Mouse (Mus musculus) spleen, postnatal 36 days (tissue): ENCODE measurements around the gene Zfyve26.
"Not testable (repeated sequence)": the region's sequence is repeated elsewhere in the genome, so short reads cannot be mapped to it uniquely, and the experiment has no call there.

Experiments used
- DNase-seq, 2 experiments: peaks; one replicate each; pipeline ENCODE4 v3.0.0; 2022; ENCODE audit warnings: low spot score in 2 of 2, mixed read lengths in 1 of 2

The Zfyve26 gene

DNA sequence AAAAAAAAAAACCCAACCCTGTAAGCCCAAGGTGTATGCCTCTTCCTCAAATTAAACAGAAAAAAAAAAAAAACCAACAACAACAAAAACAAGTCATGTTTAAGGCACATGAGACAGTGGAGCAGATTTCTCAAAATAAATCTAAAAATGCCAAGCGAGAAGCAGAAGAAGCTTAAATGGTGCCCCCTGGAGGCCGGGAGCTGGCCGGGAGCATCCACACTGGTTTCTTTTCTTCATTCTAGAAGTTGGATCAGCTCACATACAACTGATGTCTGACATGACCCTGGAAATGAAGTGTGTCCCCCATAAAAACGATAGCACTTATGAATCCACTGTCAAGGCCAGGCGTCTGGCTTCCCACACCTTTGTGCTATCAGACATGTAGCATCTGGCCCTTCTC, 35.1 kb downstream of the Zfyve26 start:
- DNase-seq = no peak

DNA sequence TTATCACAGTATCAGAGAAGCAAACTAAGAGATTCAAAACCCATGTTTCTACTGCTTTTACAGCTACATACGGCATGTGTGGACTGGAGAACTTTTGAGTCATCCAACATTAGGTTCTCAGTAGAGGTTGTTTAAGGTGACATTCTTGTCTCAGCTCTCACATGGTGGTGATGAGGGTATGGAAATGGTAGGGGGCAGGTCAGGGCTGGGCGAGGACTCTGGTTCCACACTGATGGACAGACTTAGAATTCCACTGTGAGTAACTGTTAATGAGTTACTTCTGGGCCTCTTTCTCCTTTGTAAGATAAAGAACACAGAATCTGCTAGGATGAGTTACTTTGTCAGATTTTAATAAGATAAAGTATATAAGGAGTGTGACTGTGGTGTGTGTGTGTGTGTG, 36.0 kb downstream of the Zfyve26 start:
- DNase-seq = no peak

DNA sequence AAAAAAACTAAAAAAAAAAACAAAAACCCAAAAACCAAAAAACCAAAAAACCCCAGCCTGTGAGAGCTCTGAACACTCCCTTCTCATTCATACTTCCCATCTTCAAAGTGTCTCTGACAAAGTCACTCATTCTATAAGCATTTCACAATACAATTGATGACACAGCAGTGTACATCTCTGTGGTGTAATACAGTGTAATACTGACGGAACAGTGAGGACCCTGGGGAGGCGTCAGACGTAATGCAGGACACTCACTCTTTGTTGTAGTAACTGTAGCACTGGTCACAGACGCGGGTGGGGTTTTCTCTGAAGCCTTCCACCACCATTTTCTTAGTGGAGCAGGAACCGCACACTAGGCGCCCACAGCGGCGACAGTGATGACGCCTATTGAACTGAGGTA, 41.1 kb downstream of the Zfyve26 start:
- DNase-seq = no peak

DNA sequence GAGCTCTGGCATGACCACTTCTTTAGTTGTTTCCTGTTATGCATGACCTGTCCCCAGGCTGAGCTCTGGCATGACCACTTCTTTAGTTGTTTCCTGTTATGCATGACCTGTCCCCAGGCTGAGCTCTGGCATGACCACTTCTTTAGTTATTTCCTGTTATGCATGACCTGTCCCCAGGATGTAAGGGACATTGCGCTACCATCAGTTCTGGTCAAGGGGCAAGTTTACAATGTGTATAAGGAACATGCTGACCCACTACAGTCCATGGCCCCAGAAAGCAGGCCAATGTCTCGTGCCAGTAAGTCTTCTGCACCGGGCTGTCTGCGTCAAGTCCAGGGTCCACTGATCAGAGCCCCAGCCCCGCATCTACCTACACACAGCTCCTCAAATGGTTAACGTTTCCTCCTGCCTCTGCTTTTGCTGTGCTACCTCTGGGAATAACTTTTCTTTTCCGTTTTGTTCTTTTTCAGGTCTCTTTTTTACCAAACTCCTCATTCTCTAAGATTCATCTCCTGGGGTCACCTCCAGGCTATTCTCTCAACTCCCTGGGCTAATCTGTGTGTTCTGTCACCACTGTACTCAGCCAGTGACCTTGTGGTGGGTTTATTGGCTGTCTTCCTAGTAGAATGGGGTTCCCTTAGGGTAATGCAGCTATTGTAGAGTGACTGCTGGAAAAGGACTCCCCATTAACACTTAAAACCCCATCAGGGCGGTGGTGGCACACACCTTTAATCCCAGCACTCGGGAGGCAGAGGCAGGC, 42.6 kb downstream of the Zfyve26 start:
- DNase-seq = peak; percentile 26 to 39

DNA sequence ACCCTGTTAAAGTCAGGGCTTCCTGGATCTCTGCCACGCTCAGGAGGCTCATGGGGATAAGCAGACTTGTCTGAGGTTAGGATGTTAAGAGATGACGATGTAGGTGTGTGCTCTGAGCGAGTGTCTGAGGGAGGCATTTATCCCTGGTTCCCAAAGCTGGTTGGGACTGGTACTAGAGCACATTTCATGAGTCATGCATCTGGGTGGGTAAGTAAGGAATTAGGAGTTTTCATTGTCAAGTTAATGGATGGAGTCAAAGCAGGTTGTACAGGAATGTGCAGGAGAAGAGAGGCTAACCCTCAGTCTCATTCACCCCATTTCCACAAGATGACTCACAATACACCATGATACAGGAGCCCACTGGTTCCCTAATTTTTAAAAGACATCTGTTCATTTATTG, 48.0 kb downstream of the Zfyve26 start:
- no peak for DNase-seq

DNA sequence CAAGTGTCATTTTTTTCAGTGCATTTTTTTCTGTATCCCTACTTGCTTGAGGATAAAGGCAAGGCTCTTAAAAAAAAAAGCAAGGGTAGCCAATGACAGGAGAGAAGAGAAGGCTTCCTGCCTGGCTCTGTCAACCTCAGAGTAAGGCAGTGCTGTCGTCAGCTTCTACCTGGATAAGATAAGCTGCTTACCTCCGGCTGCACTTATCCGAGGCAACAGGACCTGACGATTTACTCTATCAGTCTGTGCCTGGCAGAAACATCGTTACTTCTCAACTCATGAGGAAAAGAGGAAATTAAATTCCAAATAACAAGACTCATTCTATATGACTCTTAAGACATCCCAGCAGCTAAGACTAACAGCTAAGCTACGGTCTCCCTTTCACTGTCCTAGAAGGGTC, 53.2 kb downstream of the Zfyve26 start:
- DNase-seq = no peak

DNA sequence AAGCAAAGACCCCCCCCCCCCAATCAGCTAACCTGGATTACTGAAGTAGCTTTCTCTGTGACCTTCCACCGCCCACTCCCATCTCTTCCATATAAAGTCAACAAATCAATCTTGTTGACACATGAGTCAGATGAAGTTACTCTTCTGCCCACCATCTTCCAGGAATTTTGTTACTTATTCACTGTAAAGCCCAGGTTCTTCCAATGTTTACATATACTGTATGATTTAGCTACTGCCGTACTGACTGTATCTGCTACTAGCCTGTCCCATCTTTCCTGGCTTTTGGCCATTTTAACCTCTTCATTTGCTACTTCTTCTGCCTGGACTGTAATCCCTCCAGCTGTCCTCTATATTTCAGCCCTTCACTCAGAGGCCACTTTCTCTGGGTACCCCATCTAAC, 54.1 kb downstream of the Zfyve26 start:
- DNase-seq = no peak

DNA sequence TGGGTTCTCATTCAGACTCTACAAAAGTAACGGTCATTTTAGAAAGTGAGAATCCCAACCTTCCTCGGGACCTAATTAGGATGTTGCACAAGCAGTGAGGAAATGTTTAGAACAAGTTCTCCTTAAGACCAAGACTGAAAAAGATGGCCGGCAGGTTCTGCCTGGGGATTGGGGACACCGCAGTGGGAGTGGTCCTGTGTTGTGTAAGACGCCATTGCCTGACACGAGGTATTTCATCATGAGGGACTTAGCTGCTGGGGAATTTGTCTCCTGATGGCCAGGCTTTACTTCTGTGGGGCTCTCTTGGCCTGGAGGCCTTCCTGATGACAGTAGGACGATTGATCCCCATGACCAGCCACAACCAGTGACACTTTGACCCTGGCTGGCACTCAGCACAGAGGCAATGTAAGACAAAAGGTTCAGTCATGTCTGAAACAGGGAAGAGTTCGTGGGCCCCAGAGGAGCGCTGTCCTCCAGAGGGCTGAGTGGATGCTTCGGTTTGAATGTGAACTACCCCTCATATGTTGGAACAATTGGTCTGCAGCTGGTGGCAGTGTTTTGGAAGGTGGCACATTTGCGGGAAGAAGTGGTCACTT, 60.5 kb downstream of the Zfyve26 start:
- peak in 1 of 2 experiments; percentile 10 for DNase-seq

DNA sequence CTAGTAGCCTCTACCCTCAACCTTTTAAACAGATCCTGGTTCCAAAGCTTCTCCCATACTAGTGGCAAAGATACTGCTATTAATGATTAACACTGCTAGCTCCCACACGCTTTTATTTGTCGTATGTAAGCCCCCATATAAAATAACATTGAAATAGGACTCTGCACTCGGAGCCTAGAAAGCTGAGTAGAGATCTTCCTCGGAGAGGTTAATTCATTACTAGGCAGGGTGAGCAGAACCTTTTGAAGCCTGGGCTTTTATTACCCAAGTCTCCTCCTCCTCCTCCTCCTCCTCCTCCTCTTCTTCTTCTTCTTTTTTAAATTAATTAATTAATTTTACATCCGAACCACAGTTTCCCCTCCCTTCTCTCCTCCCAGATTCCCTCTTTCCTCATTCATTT, 78.6 kb downstream of the Zfyve26 start:
- DNase-seq = no peak

DNA sequence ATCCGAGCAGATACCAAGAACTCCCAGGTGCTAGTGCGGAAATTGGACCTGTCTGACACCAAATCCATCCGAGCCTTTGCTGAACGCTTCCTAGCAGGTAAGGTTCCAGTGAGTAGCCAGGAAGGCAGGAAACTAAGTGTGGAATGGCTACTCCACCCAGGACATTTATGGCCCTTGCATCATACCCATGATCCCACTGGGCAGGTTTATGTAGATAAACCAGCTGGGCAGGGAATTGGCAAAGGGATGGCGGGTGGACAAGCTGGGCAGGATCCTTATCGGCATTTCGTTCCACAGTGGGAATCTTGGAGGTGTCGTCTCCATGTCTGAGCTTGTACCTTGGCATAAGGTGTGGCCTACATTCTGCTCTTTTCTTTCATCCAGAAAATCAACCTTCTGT, 84.7 kb downstream of the Zfyve26 start:
- DNase-seq = no peak

DNA sequence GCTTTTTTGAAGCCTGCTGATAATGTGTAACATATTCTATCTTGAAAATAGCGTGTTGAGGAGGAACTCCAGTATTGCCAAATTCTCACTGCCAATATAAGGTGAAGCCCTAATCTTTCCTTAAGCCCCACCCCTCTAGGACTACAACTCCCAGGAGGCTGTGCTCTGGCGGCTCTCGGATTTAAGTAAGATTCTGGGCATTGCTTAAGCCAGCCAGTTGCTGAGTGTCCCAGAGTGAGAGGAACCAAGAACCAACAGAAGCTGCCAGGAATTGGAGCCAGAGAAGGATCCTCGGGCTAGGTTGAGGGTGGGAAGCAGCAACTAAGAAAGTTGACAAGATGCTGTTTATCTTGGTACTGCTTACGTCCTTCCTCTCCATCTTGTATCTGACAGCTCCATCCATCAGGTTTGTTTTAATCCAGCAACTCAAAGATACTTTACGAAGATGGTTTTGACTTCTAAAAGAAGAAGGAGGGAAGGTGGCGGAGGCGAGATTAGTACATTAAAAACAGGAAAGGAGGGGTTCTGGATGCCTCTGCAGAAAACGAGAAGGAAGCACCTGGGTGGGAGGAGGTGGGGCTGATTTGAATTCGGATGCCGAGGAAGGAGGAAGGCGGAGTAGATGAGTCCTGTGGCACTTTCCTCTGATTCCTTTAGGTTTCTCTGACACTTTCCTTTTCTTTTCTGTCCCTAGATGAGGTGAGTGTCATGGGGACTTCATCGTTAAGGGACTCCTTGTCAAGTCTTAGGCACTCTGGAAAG, 87.2 kb downstream of the Zfyve26 start, which contains the start of gene Rdh12:
Rdh12 (plus strand) TSS at position 212 of the 762 bp plus-strand sequence.
- peak; percentile 68 to 69 for DNase-seq

DNA sequence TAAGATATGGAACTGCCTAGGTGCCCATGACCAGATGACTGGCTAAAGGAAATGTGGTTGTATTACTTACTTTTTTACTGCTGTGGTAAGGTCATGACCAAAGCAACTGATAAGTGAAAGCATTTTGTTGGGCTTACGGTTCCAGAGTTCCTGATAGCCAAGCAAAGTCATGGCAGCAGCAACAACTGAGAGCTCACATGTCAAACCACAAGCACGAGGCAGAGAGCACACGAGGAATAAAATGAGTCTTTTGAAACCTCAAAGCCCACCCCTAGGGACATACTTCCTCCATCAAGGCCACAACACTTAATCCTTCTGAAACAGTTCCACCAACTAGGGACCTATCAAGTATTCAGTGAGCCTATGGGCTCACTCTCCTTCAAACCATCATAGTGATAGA, 94.2 kb downstream of the Zfyve26 start:
- DNase-seq = no peak

DNA sequence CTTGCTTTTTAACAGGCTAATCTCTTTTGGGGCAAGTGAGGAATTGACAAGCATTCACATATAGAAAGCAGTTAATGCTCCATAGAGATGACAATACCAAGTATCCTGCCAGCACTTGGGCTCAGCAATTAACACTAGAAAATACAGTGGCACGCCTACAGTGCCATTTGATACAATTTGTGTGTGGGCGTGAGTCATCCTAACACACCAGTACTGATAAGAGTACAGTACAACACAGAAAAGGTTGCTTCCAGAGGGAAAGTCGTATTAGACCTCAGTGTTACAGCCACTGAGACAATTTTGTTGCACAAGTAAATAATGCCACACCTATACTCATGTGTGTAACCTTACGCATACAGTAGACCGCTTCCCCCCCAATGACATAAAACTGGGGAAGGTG, 99.0 kb downstream of the Zfyve26 start:
- DNase-seq = no peak

DNA sequence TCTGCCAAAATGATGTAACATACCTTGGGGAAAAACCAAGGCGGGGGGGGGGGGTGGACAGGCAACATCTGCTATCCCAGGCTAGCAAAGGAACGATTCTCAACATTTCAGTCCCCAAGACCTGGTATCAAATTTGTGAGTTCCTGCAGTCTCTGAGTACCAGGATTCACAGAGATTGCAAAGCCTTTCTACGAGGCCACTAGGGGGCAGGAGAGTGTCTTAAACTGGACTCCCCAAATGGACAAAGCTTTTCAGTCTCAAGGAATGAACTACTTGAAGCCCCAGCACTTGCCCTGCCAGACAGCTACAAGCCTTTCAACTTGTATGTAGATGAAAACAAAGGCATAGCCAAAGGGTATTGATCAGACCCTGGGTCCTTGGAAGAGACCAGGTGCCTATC, 102.7 kb downstream of the Zfyve26 start:
- peak; percentile 57 to 65 for DNase-seq

DNA sequence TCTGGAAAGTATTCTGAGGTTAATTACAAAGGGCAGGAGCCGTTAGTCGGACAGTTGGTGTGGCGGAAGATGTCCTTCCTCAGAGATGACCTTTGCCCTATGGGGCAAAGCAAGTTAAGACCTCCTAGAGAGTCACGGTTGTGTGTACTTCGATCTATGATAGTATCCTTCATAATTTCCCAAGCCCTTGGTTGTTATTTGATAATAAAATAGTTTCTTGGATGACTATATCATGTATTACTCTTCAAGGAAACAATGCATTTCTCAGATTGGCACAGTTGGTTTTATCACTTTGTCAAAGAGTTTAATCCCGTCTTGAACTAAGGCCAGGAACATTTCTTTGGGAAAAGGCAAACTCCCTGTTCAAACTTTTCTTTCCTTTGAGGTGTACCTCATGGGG, 103.9 kb downstream of the Zfyve26 start, which contains the start of gene Rdh11:
Rdh11 (minus strand) TSS at position 101 of the 400 bp plus-strand sequence.
- DNase-seq = no peak

DNA sequence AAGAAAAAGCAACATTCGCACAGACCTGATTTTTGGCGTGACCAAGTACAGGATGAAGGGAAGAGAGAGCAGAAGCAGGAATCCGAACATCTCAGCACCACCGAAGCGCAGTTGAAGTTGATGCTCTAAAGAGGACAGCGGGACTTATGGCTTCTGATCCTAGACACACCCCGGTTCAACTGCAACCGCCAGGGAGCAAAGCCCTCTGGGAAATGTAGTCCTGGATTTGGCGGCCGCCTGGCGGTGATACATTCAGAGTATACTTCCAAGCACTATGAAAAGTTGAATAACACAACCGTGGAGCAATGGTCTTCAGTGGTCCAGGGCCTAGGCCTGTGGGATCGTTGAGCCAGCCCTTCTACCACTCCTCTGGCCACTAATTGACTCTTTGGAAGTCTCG, 104.4 kb downstream of the Zfyve26 start:
- peak; percentile 73 to 82 for DNase-seq

DNA sequence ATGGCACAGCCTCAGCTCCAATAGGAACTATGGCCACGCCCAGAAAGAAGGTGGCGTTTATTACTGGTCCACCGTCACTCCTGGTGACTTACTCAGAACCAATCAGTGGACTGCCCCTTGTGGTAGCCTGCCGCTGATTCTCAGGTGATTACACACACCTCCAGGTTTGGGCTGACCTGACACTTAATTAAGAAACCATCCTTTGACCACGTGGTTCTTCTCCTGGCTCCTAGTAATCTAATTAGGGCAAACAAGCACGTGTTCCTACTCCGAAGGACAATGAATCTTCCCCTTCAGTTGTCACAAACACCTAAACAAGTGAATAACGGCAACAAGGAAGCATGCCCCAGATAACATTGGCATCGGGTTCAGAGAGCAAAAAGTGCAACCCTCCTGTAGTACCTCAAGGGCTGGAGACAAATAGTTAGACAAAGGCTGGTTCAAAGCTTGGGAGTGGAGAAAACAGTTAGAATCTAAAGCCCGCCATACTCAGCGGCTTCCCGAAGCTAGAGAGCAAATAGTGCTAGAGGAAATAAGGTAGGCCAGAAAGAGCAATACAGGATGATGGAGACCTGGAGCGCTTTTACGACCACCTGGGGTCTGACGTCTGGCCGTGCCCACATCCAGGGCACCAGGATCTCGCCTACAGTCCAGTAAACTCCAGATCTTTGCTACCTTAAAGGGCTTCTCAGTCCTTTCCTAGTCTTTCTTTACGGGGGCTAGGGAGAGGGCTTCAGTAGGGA, 105.0 kb downstream of the Zfyve26 start:
- DNase-seq = peak; percentile 74 to 80

DNA sequence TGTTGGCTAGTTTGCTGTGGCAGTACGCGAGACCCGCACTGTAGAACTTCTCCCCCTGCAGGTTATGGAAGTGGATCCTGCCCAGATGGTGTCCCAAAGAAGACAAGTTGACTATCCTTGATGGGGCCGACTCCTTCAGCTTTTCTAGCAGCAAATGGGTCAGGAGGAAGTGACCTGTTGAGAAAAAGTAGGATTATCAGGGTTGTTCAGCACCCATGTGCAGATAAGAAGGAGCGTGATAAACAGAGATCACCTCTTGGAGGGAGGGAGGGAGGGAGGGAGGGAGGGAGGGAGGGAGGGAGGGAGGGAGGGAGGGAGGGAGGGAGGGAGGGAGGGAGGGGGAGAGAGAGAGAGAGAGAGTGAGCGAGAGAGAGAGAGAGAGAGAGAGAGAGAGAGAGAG, 110.9 kb downstream of the Zfyve26 start:
- not testable (repeated sequence) for DNase-seq
